Mouse (Mus musculus): ENCODE data around the gene Arhgap24.

The Arhgap24 gene

DNA sequence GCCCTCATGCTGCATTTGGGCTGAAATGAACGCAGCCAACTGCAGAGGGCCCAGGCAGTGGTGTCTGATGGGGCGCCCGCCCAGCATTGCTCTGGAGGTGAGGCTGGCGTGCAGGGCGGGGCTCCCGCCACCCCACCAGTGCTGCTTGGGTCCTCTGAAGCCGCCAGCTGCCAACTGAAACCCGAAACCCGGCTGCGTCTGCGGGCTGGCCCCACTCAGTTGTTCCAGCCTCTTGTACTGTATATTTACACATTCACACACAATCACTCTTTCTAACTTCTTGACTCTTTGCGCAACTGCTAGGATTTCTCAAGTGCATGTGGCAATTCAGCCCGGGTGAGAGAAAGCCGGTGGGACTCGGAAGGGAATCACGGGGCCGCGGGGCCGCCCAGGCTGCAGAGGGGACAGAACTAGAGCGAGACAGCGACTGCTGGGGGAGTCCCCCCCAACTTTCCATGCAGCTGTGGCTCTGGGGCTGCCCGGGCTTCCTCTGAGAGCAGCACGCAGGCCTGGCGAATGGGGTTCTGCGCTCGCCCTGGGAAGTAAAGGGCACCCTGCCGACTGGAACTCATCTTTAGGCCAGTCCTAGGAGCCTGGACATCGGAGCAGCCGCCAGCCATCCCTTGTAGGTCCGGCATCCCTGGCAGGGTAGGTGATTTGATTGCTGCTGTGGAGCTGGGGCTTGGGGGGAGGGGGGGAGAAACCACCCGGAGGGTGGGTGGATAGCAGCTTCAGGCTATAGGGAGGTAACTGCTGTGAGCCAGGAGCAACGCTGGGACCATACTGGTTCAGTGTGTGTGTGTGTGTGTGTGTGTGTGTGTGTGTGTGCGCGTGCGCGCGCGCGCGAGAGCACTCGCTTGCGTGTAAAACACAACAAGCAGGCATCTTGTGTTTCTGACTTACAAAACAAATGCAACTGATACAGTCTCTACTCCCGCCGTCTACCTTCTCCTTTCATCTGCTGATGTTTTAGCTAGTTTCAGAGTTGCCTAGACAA is at the start of gene Arhgap24:
Gene Arhgap24 (plus strand): TSS at position 177 of the 997 bp plus-strand sequence.
- no peak for DNase-seq (ENCODE audit: low read depth)

DNA sequence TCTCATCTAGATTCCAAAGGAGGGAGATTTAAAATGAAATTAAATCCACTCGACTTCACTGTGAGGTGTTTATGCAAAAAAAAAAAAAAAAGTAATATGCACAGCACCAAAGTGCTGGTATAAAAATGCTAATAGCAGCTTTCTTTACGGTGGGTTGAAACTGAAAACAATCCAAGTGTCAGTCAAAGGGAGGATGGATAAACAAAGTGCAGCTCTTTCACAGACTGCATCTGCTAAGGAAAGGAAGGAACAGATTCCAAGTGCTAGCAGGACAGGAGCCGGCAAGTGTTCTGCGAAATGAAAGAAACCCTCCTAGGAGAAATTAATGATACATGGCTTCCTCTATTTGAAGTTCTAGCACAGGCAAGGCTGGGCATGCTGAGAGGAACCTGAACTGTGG is 47.0 kb upstream of the Arhgap24 start:
- no peak for DNase-seq (ENCODE audit: low read depth)

DNA sequence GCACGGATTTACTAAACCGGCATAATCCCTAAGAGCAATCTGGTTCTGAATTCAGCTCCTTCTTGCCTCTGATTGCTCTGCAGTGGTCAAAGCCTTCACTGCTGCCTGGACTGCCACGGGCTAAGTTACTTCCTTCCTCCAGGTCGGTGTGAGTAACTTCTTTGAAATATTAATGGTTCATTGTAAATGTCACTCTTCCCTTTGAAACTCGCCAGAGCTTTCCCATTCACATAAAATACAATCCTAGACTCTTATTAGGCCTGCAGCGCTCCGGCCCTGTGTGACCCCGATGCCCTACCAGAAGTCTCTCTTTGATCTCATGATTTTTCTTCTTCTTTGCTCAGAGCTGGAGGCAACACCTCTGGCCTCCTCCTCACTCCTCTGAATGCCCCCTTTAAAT is 44.6 kb upstream of the Arhgap24 start:
- DNase-seq (ENCODE audit: low read depth): no peak

DNA sequence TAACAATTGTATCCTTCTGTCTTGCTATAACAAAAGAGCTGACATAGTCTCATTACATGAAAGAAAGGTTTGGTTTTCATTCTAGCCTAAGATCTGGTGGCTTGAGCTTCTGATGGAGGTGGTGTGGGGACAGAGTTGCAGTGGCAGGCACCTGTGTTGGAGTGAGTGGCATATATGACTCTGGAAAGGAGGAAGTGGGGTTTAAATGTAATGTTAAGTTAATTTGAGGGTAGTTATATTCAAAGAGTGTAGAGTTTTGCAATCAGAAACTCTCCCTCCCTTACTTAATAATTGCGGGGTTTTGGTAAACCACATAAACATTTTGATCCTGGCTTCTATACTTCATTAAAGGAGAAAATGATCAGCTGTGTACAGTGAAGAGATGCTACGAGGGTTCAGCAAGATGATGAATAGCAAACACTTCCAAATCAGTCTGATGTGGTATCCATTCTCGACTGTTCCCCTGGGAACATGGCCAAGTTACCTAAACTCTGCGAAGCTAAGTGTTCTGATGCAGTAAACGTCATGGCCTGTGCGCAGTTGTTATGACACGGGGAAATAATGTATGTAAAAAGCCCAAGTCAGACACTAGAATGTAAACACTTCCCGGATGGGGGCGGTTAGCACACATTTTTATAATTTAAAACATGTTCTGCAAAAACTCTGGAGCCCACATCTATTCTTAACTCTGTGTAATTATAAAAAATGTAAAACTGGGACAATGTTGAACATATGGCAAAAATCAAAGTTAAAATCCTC is 41.9 kb upstream of the Arhgap24 start:
- DNase-seq (ENCODE audit: low read depth): no peak

DNA sequence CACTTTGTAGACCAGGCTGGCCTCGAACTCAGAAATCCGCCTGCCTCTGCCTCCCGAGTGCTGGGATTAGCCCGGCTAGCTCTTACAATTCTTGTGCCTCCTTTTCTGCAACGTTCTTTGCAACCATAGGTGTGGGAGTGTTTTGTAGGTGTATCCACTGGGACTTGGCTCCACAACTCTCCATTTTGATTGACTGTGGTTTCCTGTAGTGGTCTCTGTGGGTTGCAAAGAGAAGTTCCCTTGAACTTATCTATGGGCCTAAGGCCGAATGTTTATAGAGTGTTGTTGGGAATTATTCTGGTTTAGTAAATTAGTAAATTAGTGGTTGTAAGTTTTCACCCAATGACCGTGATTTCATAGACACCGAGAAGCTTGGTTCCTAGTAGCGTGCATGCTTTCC is 33.8 kb upstream of the Arhgap24 start:
- no peak for DNase-seq (ENCODE audit: low read depth)

DNA sequence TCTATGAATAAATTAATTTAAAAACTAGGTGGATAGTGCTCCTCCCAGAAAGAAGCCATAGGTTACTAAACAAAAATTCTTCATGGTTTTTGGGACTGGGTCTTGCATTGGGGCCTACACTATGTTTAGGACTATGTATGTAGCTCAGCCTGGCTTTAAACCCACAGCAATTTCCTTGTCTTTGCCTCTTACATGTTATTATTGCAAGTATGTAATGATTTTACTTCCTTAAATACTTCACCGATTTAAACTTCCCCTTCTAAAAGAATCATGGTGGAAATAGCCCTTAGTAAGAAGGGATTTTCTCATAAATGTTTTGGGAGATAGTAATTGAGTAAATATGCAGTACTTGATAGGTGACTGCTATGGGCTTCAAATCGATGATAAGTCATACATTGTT is 30.3 kb upstream of the Arhgap24 start:
- DNase-seq (ENCODE audit: low read depth): no peak

DNA sequence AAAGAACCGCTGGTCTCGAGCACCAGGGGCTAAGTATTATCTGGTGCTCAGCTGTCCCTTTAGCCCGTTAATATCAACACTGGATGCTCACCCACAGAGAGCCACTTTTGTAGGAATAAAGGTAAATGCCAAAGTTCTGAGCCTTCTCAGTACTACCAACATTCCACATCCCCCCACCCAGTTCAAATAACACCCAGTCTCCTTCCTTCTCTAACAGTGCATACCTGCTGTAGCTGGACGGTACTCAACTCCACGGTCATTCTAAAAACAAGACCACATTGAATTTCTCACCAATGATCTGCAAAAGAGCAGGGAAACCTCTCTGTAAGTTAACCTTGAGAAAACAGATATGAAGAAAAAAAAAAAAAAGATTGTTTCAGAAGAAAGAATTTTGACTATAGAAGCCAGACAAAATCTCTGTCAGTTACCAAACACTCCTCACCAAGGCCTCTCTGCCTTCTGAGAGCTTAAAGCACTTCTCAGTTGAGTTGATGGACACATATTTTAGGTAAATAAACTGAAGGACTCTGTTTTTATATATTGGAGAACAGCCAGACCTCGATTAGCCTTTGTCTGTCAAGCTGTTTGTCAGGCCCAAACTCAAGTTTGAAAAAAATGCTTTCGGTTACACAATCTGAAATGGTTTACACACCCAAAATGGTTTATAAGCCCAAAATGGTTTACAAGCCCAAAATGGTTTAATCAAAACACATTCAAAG is 29.0 kb upstream of the Arhgap24 start:
- no peak for DNase-seq (ENCODE audit: low read depth)

DNA sequence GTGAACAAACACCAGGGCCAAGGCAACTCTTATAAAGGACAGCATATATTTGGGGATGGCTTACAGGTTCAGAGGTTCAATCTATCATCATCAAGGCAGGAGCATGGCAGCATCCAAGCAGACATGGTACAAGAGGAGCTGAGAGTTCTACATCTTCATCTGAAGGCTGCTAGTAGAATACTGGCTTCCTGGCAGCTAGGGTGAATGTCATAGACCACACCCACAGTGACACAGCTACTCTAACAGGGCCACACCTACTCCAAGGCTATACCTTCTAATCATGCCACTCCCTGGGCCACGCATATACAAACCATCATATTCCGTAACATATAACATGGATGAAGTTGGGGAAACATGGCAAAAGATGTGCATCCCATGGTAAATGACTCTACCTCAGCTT is 27.9 kb upstream of the Arhgap24 start:
- no peak for DNase-seq (ENCODE audit: low read depth)

DNA sequence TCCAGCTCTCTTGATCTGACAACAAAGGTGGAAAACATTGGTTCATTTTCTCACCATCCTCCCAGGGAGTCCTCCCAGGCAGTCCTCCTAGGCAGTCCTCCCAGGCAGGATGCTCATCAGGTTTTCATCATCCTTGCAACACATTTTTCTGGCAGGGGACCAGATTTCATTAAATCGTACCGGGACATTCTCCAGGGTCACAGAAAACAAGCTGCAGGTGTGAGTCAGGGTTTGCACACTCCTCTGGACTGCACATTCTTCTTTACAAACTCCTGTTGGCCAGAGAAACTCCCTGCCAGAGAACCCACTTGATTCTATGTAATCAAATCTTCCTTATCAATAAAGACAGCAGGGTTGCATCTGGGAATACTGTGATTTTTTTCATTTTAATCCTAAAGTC is 25.9 kb upstream of the Arhgap24 start:
- no peak for DNase-seq (ENCODE audit: low read depth)

DNA sequence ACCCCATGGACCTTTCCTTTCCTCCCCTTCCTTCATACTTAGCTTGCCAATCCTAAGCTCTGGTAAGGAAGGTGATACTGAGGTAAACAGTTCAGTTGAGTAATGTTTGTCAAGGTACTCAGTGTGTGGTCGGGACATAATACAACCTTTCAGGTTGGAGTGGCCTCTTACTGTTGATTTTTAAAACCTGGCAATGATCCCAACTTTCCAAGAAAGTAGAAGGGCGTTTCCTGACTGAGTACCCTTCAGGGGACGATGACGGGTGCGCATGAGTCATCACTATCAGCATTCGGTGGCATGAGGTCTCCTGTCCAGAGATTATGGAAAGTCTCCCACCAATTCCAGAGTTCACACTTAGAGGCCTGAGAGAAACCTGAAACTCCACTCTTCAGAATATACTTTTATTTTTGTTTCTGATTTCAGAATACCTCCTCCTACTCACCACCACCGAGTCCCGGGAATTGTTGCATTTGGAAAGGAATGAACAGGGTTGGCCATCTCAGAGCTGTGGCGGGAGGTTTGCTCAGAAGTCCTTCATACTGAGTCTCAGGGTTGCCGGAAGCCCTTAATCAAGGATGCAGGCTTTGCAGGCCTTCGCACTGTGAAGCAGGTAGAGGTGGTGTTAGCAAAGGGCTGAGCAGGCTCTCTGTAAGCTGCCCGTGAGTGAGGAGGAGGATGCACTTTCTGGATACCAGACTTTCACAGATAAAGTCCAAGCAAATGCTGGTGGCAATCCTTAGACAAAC is 20.6 kb upstream of the Arhgap24 start:
- DNase-seq (ENCODE audit: low read depth): no peak

DNA sequence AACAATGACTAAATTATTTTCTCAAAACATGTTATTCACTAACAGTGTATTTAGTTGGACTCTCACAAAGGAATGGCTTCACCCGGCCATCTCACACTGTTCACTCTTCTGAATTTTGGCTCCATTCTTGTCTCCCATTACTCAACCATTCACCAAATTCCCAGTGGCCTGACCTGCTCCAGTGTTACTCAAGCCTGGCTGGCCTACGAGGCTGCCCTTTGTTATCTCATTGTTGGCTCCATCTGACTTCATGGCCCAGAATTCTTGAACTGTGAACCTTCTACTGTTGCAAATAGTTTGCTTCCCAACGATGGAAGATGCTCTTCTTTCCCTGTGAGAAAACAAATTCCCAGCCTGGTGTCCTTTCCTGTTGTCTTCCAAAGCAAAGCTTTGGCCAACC is 18.2 kb upstream of the Arhgap24 start:
- DNase-seq (ENCODE audit: low read depth): no peak

DNA sequence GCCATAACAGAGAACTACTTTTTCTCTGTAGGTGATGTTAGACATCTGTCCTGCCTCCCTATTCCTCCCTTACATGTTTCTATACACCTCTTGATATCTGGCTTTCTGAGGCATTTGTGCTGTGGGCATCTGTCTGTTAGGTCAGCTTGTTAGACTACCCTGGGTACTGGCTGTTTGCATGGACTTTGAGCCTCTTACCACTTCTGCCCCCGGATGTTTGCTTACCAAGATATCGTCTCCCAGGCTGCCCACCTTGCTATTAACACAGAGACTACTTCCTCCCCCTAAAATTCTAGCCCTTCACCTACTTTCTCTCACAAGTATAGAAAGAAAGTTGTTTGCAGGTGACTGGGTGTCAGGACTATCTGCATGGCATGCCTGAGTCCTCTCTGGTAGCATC is 15.8 kb upstream of the Arhgap24 start:
- no peak for DNase-seq (ENCODE audit: low read depth)

DNA sequence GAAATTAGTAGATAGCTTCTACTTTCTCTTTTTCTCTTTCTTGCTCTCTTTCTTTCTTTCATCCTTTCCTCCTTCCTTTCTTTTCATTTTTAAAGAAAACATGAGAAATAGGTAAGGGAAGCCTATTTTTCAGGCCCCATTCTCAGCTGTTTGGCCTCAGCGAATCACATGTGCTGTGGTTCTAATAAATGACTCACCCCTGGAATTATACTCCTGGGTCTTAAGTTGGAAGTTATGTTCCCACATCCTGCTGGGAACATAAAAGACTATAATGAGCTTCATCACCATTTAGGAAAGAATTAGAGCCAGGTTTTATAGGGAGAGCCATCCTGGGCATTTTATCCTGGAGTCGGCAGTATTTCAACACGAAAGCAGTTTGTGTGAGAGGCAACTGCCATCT is 12.9 kb upstream of the Arhgap24 start:
- DNase-seq (ENCODE audit: low read depth): no peak

DNA sequence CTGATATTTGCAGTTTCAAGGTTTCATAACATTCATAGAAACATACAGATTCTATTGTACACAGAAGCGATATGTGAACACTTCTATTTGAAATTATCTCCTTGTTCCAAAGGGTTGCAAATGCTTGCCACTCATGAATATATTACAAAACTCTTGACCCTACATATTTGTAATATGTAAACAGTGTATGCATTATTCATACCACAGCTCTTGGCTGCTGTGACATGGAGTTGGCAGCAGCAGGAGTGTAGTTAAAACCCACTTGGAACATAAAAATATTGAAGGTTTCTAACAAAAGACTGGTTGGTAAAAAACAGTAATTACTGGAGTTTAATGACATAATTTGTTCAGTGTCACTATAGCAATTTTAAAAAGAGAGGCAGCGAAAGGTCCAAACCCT is 10.9 kb upstream of the Arhgap24 start:
- no peak for DNase-seq (ENCODE audit: low read depth)

DNA sequence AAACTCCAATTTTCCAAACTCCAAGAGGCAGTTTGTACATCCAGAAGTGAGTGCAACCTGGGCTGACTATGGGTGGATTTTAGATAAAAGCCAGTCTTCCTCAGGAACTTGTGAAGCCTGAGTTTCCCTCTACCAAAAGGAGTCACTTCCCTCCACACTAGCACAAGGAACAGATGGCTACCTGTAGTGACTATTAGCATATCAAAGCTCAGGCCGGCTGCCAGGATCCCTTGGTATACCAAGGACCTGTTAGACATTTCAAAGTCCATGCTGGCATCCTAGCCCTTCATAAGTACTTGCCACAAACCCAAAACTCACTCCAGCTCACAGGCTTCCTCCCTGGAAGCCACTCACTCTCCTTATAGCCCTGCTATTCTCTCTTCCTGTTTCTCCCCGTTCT is 3.1 kb upstream of the Arhgap24 start:
- DNase-seq (ENCODE audit: low read depth): no peak

DNA sequence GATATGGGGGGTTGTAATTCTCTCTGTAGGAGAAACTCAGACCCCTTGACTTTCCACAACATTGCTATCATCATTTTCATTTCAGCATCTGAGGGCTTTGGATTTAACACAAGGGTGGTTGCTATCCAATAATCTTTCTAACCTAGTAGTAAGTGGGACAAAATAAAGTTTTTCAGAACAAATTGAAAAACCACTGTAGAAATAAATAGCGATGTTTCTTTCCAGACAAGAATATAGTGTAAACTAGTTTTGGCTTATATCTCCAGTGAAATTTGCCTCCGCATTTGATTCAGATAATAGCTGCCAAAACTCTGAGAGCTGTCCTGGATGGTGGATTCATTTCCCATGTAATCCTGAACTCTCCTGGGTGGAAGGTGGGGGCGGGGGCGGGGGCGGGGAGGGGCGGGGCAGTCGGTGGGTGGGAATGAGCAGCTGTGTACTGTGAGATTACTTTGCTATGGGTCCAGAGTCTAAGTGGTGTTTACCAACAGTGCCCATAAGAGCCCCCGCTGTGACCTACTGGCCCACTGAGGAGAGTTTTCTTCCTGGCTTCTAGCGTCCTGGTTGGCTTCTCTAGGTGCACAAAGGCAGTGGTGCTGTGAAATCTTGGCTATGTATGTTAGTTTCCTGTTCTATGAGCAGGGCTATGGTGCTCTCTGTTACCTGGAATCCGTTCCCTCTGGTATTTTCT is 2.2 kb downstream of the Arhgap24 start:
- DNase-seq (ENCODE audit: low read depth): no peak

DNA sequence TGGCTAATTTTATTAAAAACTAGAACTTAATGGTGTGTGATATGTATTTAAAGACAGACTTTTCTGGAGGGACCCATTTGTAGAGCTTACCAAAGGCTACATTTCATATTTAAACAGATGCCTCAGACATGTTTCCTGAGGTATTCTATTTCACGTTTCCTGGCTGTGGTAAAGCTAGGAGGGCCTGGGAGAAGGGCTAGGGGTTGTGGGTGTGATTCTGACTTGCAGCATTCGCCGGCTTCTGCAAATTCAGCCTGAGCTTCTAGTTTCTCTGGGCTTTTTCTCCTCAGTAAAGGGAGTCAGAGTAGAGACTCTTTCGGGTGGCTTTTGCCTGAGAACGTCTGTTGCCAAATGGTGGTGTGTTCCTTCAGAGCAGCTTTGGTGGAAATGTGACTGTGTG is 10.4 kb downstream of the Arhgap24 start:
- DNase-seq (ENCODE audit: low read depth): no peak

DNA sequence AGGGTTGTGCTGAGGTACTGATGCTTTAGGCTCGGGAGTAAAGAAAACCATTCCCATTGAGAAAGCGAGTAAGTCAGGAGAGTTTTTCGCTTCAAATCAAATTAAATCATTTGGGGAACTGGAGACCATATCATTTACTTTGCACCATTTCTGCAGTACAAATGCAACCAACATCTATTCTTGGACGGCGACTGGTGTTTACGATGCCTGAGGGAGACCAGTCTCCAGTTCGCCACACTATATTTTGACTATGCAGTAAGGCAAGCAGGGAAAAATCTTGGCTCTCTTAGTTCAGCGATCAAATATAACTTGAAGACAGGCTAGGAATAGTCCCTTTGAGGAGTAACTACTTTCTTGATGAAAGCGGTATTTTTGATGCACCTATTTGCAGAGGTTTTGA is 11.0 kb downstream of the Arhgap24 start:
- no peak for DNase-seq (ENCODE audit: low read depth)

DNA sequence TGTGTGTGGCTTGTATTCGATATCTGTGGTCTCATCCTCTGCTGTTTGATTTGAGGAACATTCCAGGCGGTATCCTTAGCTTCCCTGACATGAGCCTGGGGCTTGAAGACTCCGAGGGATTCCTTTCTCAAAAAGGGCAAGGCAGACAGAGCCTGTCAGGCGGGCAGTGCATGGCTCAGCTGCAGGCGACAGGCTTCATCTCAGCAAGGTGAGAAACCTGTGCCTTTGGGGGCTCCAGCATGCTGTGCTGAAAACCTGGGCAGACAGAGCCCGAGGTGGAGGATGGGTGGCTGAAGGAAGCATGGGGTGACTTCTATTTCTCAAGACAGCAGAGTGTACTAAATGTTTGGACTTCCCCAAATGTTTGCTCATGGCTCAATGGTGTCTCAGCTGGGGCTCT is 13.6 kb downstream of the Arhgap24 start:
- no peak for DNase-seq (ENCODE audit: low read depth)

DNA sequence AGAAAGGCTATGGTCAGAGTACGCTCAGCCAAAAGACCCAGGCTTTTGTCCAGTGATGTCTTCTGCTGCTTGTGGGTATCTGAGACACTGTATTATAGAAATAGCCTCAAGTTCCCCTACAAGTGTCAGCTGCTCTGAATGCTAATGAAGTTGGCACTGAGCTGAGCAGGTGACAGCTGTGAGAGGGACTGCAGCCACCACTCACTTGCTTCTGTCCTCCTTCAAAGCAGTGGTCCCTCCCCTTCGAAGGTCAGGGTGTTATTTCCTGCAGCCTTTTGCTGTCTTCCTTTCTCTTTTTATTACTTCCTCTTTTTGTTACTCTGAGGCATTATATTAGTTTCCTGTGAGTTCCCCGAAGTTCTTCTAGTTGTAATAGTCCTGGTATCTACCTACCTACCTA is 16.0 kb downstream of the Arhgap24 start:
- DNase-seq (ENCODE audit: low read depth): no peak

DNA sequence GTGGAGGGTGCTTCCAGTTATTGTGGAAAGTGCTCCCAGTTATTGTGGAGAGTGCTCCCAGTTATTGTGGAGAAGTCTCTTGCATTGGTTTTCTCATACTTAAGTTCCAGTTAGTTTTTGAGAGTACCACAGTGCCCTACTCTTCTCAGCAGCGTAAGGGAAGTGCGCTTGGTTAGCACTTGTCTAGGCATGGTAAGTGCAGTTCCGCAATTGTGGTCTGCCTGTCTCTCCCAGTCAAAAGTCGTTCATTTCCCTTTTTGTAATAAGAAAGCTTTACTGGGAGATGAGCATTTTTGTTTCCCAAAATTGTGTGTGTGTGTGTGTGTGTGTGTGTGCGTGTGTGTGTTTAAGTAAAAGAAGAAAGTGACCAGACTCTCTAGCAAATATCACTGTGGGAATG is 17.6 kb downstream of the Arhgap24 start:
- no peak for DNase-seq (ENCODE audit: low read depth)
